Mouse (Mus musculus): ENCODE results near the gene Lama1. TPM values are rescaled to one million over a fixed set of nuclear protein-coding genes. Genes with fewer than 3 reads are reported as not detected.
A peak's percentile ranks its signal among the peaks of the same experiment; 100 is the strongest.
"Not testable (repeated sequence)": the region's sequence is repeated elsewhere in the genome, so short reads cannot be mapped to it uniquely, and the experiment has no call there.

Lama1 gene
- total RNA-seq, 2 experiments from 2014 or later = 10.1 to 15.7 TPM

GRCm38 (mm10) chr17:67715466-67715865 lies 18.4 kb downstream of the Lama1 start:
- DNase-seq = no peak

DNA sequence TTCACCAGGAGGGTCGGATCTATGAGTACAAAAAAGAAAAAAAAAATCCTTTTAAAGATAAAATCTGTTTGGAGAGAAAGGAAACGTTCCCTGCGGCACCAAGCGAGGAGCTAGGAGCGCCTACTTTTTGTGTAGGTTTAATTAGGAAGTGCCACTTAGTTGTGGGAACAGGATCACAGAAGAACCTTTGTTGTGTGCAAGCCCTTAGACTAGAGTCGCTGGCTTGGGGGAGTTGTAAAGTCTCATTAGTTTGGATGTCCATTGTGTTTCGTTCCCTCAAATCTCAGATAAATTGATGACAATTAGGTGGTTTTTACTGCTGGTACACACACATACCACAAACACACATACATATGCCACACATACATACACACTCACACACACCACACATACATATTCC lies 25.0 kb downstream of the Lama1 start:
- no peak for DNase-seq

- no peak for DNase-seq
These were observed 25.5 kb downstream of the Lama1 start for GRCm38 (mm10) chr17:67722578-67722977.

GRCm38 (mm10) chr17:67723175-67724067 lies 26.4 kb downstream of the Lama1 start:
- DNase-seq = no peak

GRCm38 (mm10) chr17:67726601-67727000 lies 29.5 kb downstream of the Lama1 start:
- no peak for DNase-seq

- DNase-seq = no peak
These were observed 31.7 kb downstream of the Lama1 start for GRCm38 (mm10) chr17:67728751-67729150.

- DNase-seq = no peak
These were observed 34.0 kb downstream of the Lama1 start for GRCm38 (mm10) chr17:67731096-67731495.

DNA sequence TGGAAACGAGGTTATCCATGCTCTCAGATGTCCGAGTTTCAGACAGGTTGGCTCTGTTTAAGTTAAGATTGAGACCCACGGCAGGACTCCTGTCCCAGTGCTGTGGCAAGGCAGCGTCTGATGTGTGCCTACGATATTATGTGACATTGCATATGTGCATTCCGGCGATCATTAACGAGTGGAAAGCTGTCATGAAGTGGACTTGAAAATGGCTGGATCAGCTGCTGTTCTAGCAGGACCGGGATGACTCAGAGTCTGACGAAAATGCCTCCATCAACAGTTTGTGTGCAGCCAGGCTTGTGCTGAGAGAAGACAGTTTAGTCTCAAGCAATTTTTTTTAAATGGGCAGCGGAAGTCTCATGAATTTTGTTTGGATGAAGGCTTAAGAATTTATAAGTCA lies 34.9 kb downstream of the Lama1 start:
- peak; percentile 32 to 34 for DNase-seq

DNA sequence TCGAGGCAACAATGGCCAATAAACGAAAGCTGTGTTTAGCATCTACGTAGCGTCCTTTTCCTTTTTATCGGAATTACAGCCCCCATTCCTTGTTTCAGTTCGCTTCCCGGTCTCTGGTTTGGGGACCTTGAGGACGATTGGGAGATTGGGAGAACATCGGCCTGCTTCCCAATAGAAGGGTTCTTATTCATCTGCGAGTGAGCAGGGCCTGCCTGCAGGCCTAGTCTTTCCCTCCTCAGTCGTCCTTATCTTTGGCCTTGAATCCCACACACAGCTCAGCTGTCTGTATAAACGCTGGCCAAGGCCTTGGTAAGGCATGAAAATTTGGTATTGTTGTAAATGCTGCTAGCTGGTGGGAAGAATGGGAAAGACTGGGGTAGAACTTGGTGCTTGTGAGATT lies 36.5 kb downstream of the Lama1 start:
- peak in 1 of 2 experiments; percentile 21 for DNase-seq

DNA sequence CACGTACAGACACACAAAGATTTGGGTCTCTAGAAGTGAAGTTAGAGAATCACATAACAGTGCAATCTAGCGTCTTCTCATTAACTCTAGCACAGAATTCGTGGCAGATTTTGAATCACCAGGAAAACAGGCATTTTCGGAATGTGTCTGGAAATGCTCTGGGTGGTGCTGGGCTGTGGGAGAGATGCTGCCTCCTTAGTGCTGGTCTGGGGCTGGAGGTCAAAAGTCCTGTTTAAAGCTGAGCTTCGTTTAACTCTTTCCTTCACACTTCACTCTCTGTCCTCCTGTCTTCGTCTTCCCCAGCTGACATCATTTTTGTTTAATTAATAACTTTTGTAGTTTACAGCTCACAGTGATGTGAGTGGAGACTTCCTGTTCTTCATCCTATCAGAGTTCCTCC lies 38.7 kb downstream of the Lama1 start:
- no peak for DNase-seq

GRCm38 (mm10) chr17:67741229-67741628 lies 44.2 kb downstream of the Lama1 start:
- not testable (repeated sequence) for DNase-seq

DNA sequence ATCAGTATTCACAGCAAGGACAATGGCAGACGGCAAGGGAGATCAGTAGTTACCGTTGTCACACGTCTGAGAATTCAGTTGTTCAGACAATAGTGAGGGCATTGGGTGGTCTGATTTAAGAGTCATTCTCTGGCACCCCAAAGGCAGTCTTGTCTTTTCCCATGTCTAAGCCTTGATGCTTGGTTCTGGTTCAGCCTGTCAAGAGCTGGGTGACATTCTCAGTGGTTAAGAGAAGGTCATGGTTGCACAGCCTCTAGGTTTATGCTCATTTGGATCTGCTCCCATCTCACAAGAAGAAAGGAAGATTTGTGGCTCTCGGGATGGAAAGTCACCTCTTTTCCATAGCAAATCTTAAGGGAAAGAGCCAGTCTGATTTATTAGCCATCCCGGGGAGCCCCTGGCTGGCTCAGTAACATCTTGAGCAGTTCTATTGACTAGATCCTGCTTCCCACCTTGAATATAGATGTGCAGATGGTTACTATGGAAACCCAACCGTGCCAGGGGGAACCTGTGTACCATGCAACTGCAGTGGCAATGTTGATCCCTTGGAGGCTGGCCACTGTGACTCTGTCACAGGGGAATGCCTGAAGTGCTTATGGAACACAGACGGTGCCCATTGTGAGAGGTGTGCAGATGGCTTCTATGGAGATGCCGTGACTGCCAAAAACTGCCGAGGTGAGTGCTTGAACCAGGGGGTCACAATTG lies 67.3 kb downstream of the Lama1 start:
- DNase-seq = no peak

DNA sequence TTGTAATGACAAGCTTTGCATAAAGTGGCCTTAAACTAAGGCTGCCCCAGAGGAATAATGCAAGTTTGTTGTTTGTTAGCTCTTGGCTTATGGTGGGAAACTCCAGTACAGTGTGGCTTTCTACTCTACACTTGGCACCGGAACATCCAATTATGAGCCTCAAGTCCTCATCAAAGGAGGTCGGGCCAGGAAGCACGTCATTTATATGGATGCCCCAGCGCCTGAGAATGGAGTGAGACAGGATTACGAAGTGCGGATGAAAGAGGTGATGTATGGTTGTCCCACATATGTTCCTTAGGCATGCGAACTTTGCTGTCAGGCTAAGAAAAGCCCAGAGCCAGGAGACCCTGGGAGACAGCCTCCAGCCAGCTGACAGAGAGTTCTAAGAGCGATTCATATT lies 76.5 kb downstream of the Lama1 start:
- DNase-seq = no peak

- peak; percentile 35 to 36 for DNase-seq
These were observed 79.7 kb downstream of the Lama1 start for GRCm38 (mm10) chr17:67776764-67777163.

- DNase-seq = peak; percentile 9 to 37
These were observed 82.8 kb downstream of the Lama1 start for GRCm38 (mm10) chr17:67779812-67780211.

DNA sequence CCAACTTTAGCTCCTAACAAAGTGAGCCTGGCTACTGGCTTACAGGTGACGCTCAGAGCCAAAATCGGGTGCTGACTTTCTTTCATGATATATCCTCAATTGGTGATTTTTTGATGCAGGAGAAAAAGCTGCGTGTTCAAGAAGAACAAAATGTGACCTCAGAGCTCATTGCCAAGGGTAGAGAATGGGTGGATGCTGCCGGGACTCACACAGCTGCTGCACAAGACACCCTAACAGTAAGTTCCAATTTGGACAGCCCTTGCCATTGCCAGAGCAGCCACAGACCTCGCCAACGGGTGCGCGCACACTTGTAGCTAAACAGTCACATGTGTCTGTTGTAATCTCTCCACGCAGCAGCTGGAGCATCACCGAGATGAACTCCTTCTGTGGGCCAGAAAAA lies 94.0 kb downstream of the Lama1 start:
- no peak for DNase-seq

GRCm38 (mm10) chr17:67809171-67809570 lies 112.1 kb downstream of the Lama1 start:
- no peak for DNase-seq

- DNase-seq = no peak
These were observed 116.6 kb downstream of the Lama1 start for GRCm38 (mm10) chr17:67813666-67814065.

DNA sequence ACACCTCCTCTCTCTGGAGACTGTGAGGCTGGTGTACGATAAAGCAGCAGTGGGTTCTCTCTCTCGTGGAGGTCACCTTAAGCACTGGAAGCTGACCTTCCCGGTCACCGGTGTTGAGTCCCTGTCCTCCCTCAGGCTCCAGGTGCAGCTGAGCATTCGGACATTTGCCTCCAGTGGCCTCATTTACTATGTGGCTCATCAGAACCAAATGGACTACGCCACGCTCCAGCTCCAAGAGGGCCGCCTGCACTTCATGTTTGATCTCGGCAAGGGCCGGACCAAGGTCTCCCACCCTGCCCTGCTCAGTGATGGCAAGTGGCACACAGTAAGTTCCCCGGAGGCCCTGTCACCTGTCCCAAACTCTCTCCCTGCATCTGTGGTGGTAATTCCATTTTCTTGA lies 118.7 kb downstream of the Lama1 start:
- DNase-seq = no peak

- no peak for DNase-seq
These were observed 119.9 kb downstream of the Lama1 start for GRCm38 (mm10) chr17:67816916-67817315.

DNA sequence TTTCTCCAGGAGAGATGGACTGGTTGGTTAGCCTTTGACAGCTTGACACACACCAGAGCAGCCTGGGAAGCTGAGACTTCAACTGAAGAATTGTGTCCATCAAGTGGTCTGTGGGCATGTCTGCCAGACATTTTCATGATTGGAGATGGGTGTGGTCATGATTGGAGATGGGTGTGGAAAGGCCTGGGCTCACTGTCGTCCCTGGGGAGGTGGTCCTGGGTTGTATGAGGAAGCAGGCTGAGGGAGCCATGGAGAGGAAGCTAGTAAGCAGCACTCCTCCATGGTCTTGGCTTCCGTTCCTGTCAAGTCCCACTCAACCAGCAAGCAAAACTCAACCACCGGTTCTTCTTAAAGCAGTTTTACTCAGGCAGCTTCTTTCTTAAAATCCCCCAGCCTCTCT lies 130.4 kb downstream of the Lama1 start:
- DNase-seq = no peak

DNA sequence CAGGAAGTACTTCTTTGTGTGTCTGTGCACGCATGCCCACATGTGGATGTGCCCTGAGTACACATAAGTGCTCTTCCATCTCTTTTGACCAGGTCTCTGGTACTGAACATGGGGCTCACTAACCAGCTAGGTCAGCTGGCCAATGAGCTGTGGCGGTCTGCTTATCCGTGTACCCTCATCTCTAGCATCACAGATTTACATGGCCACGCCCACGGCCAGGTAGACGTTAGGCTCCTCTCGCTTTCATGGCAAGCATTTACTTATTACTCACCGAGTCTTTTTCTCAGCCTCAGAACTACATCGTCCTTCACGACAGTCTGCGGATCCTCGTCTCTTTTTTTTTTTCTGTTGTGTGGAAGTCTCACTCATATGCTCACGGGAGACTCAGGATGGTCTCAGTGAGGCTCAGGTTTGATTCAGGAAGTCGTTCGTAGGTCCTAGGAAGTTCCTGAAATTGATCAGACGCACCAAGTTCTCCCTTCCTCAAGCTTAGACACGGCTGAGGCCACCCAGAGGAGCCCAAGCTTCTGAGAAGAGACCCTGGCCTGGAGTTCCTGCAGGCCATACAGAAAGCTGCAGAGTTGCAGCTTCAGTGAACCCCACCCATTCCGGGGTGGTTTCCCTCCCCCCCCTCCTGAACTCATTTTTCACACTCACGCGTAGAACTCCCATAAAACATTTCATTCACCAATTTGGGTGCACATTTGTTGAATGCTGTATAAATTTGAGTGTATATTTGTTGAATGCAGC lies 139.3 kb downstream of the Lama1 start:
- no peak for DNase-seq
